Mouse (Mus musculus): ENCODE measurements around the gene Nadk2.

- TF ChIP-seq CTCF (IDR thresholded peaks at IDR 0.05; ENCODE audit: control insufficient read depth, insufficient read depth, insufficient read length) (no peak), CEBPB (IDR thresholded peaks at IDR 0.05; ENCODE audit: low read depth) (no peak), MYOG (IDR thresholded peaks at IDR 0.05; ENCODE audit: control insufficient read depth, extremely low read depth, insufficient read length) (no peak), MAX (IDR thresholded peaks at IDR 0.05) (no peak), MYOD1 (IDR thresholded peaks at IDR 0.05; ENCODE audit: control insufficient read depth, insufficient read length, low read depth) (no peak), USF1 (IDR thresholded peaks at IDR 0.05; ENCODE audit: low read depth) (no peak), FOSL1 (IDR thresholded peaks at IDR 0.05; ENCODE audit: insufficient read depth, low read length, poor library complexity, severe bottlenecking) (no peak)
Measured at GRCm38 (mm10) chr15:9072630-9073029, 1.6 kb downstream of the Nadk2 start.
